21 mouse cellular contexts compared by ENCODE assay signal in genomic region chr7:25601346-25601745, GRCm38 (mm10). TPM values are rescaled to one million over a fixed set of nuclear protein-coding genes. Genes with fewer than 3 reads are reported as not detected.
"Had no signal": no experiment of that assay in that cellular context is flagged by ENCODE, and none has a peak within 500 bp of the region (broad histone marks: within the 10 kb centered on the region; RNA-seq: fewer than 3 reads in every experiment).

No protein-coding gene starts in this region.

- DNase-seq: kidney, postnatal 25 days; layer of hippocampus, adult 9-11 months; liver; lung, postnatal 10 days; lung, postnatal 36 days; thymus, postnatal 25 days had no signal

- H3K4me2 ChIP-seq: limb, embryonic 13.5 days; liver, embryonic 12.5 days; liver, embryonic 15.5 days; lung, embryonic 15.5 days; midbrain, embryonic 13.5 days; neural tube, embryonic 13.5 days had no signal

- ATAC-seq: liver, embryonic 12.5 days; midbrain, embryonic 13.5 days had no signal

- H3K27me3 ChIP-seq: limb, embryonic 13.5 days; liver, embryonic 15.5 days; lung, embryonic 15.5 days; midbrain, embryonic 13.5 days; neural tube, embryonic 13.5 days had no signal

- H3K36me3 ChIP-seq: limb, embryonic 10.5 days; limb, embryonic 13.5 days; liver, embryonic 12.5 days; liver, embryonic 15.5 days; lung, embryonic 15.5 days; midbrain, embryonic 10.5 days; midbrain, embryonic 13.5 days; neural tube, embryonic 13.5 days had no signal

- H3K9me3 ChIP-seq: limb, embryonic 10.5 days; limb, embryonic 13.5 days; liver, embryonic 12.5 days; liver, embryonic 15.5 days; lung, embryonic 15.5 days; megakaryocyte, embryonic 14.5 days; midbrain, embryonic 10.5 days; midbrain, embryonic 13.5 days; neural tube, embryonic 13.5 days had no signal

- H3K4me3 ChIP-seq: layer of hippocampus, adult 2 months; limb, embryonic 10.5 days; limb, embryonic 13.5 days; liver, embryonic 12.5 days; liver, embryonic 15.5 days; lung, embryonic 15.5 days; megakaryocyte, embryonic 14.5 days; midbrain, embryonic 10.5 days; midbrain, embryonic 13.5 days; neural tube, embryonic 13.5 days had no signal

- H3K4me1 ChIP-seq: limb, embryonic 10.5 days; limb, embryonic 13.5 days; liver, embryonic 12.5 days; liver, embryonic 15.5 days; lung, embryonic 15.5 days; midbrain, embryonic 10.5 days; midbrain, embryonic 13.5 days; neural tube, embryonic 13.5 days had no signal

- H3K27ac ChIP-seq: kidney, postnatal 0 days; layer of hippocampus, adult 2 months; limb, embryonic 10.5 days; limb, embryonic 13.5 days; liver, embryonic 12.5 days; liver, embryonic 15.5 days; lung, embryonic 15.5 days; midbrain, embryonic 10.5 days; midbrain, embryonic 13.5 days; neural tube, embryonic 13.5 days had no signal

- H3K9ac ChIP-seq: limb, embryonic 13.5 days; liver, embryonic 12.5 days; liver, embryonic 15.5 days; lung, embryonic 15.5 days; midbrain, embryonic 13.5 days; neural tube, embryonic 13.5 days had no signal

RNA-seq across cellular contexts. Expression of gene Erich4, which starts 14.3 kb away (rescaled TPM):
- total RNA-seq: layer of hippocampus, adult 2 months; left cerebral cortex, adult 18-20 months; left cerebral cortex, postnatal 25 days had no signal
- polyA plus RNA-seq: limb, embryonic 10.5 days; limb, embryonic 13.5 days; lung, embryonic 15.5 days; midbrain, embryonic 10.5 days; midbrain, embryonic 13.5 days; neural tube, embryonic 13.5 days; spleen, adult 2 months; thymus, postnatal 0 days had no signal
